Mouse (Mus musculus) embryonic stem cell, embryonic (primary cell): ENCODE measurements around the gene Fam161b.

ENCODE experiments used
- CTCF ChIA-PET, 4 experiments: fragments of 300-600 bp in 2 of 4; fragments of 350-600 bp in 2 of 4; sonication (Branson Sonifier 250); formaldehyde crosslinking; loops; one replicate each; lab custom pipeline; 2022; ENCODE audit warnings: inconsistent platforms in 2 of 4; lab: Charles Lee
- POLR2A ChIA-PET, 4 experiments: fragments of 300-600 bp in 2 of 4; fragments of 350-600 bp in 2 of 4; sonication (Branson Sonifier 250); formaldehyde crosslinking; loops; one replicate each; lab custom pipeline; 2022; ENCODE audit warnings: antibody characterized with exemption in 4 of 4, inconsistent platforms in 1 of 4; lab: Charles Lee

Fam161b gene

GRCm38 (mm10) chr12:84361555-84362489 is at the start of gene Fam161b, which contains the start of gene Coq6:
TSS of gene Fam161b (minus strand) at chr12:84361833.
TSS of gene Coq6 (plus strand) at chr12:84361657.
- POLR2A ChIA-PET = interaction anchor here in 2 of 4 experiments (1.0 to 1.6 kb wide), 4 partner anchors 10 to 95 kb away, joined by 3 to 6 read pairs (median 3); no protein-coding TSS in a partner anchor
- CTCF ChIA-PET = no interaction called here

- POLR2A ChIA-PET = interaction anchor here (0.6 to 2.2 kb wide), 25 partner anchors 8 to 363 kb away, joined by 3 to 17 read pairs (median 4); partner anchors contain the start of genes Rnf113a2 (in 4 of the 4), Aldh6a1 (in 3 of the 4), Lin52 (in 3 of the 4) and Abcd4 (in 1 of the 4)
- CTCF ChIA-PET = interaction anchor here in 1 of 4 experiments (1.0 kb wide), 1 partner anchor 154 kb away, joined by 3 read pairs; no protein-coding TSS in a partner anchor
Observed at GRCm38 (mm10) chr12:84408819-84409507, 47.3 kb upstream of the Fam161b start, which contains the start of the genes Entpd5 and Bbof1. TSS of gene Entpd5 (minus strand) at chr12:84409029. TSS of gene Bbof1 (plus strand) at chr12:84409071.

DNA sequence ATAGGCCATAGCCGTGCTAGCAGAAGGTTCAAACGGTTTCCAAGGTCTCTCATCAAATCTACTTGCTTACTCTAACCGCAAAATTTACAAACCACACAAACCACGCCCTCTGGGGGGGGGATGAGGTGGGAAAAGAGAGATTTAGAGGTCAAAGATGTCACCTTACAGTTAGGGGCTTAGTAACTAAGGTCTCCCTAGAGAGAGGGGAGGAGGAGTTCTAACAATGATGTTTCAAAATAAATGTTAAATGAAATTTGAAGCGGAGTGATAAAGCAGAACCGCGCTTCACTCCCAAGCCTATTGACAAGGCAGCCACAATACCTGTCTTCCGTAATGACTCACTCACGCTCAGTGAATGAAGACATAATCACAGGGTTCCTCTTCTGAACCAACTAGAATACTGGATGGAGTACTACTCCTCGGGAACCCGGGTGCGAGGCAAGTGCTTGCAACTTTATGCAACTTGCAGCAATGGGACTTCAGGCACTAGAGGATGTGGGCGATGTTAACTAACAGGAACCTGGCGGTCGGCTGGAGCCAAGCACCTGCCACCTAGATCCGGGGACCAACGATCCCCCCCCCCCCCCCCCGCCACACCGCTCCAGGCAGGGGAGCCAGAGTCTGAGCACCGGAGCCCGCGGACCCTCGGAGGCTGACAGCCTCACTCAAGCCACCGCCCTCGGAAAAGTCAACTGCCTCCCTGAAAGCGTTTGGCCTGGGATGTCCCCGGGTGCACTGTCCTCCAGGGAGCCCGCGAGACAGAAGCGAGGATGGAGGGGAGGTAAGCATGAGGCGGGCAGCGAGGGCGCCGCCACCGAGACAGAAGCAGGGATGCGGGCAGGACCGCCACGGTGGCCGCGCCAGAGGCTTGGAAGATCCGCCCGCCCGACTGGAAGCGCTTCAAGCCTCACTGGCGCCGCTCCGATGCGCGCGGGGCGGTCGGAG is 46.5 kb upstream of the Fam161b start:
- ChIA-PET POLR2A (interaction anchor here in 3 of 4 experiments (0.7 to 2.2 kb wide), 18 partner anchors 9 to 363 kb away, joined by 3 to 17 read pairs (median 4); partner anchors contain the start of genes Aldh6a1 (in 3 of the 3), Lin52 (in 3 of the 3), Rnf113a2 (in 3 of the 3) and Abcd4 (in 1 of the 3)), CTCF (interaction anchor here in 1 of 4 experiments (1.0 to 1.2 kb wide), 2 partner anchors 9 to 154 kb away, joined by 3 read pairs; partner anchors contain the start of gene Rnf113a2)

DNA sequence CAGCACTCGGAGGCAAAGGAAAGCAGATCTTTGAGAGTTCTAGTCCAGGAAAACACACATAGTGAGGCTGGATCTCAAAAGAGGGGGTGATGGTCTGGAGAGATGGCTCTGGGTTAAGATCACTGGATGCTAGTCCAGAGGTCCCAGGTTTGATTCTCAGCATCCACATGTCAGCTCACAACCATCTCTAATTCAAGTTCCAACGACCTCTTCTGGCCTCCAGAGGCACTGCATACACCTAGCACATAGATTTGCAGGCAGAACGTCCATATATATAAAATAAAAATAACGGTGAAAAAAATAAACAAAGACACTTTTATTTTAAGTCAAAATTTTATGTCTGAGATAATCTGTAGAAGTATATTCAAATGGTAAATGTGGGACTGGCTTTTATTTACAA is 45.6 kb upstream of the Fam161b start:
- ChIA-PET CTCF (interaction anchor here in 2 of 4 experiments (0.6 to 1.2 kb wide), 5 partner anchors 10 to 233 kb away, joined by 3 read pairs; partner anchors contain the start of genes Aldh6a1 (in 1 of the 2), Lin52 (in 1 of the 2), Rnf113a2 (in 1 of the 2) and Vrtn (in 1 of the 2)), POLR2A (interaction anchor here in 2 of 4 experiments (1.2 to 1.7 kb wide), 2 partner anchors 9 to 90 kb away, joined by 3 to 6 read pairs; partner anchors contain the start of genes Rnf113a2 (in 1 of the 2) and Zfp410 (in 1 of the 2))

GRCm38 (mm10) chr12:84404541-84404940 is 42.9 kb upstream of the Fam161b start:
- POLR2A ChIA-PET = interaction anchor here in 3 of 4 experiments (0.5 to 1.7 kb wide), 5 partner anchors 8 to 110 kb away, joined by 3 to 7 read pairs (median 5); partner anchors contain the start of genes Aldh6a1 (in 1 of the 3), Lin52 (in 1 of the 3) and Zfp410 (in 1 of the 3)
- CTCF ChIA-PET = interaction anchor here in 3 of 4 experiments (0.6 to 0.7 kb wide), 3 partner anchors 104 to 158 kb away, joined by 3 to 6 read pairs (median 5); no protein-coding TSS in a partner anchor

DNA sequence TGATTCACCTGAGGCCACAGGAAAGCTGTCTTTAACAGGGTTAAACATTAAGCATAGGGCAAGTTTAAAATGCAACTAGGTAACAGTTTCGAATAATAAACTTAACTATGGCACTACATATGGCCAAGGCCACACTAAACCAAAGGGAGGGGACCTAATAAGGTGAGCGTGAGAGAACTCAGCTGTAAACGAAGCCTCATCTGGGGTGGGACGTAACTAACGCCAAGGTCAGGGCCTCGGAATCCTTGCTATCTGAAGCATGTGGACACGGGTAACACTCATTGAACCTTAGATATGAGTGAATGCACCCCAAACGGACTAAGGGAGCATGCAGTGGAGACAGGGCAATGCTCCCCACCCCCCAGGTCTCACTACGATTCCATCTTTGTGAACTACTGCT is 41.3 kb upstream of the Fam161b start:
- ChIA-PET CTCF (interaction anchor here in 1 of 4 experiments (0.6 kb wide), 1 partner anchor 901 kb away, joined by 4 read pairs; no protein-coding TSS in a partner anchor), POLR2A (interaction anchor here in 1 of 4 experiments (0.5 kb wide), 1 partner anchor 12 kb away, joined by 4 read pairs; no protein-coding TSS in a partner anchor)

GRCm38 (mm10) chr12:84400653-84401052 is 39.0 kb upstream of the Fam161b start:
- ChIA-PET CTCF (interaction anchor here in 1 of 4 experiments (1.0 kb wide), 1 partner anchor 14 kb away, joined by 3 read pairs; no protein-coding TSS in a partner anchor), POLR2A (interaction anchor here in 2 of 4 experiments (0.9 to 2.1 kb wide), 3 partner anchors 13 to 25 kb away, joined by 3 to 6 read pairs (median 3); partner anchors contain the start of gene Rnf113a2 (in 1 of the 2))

DNA sequence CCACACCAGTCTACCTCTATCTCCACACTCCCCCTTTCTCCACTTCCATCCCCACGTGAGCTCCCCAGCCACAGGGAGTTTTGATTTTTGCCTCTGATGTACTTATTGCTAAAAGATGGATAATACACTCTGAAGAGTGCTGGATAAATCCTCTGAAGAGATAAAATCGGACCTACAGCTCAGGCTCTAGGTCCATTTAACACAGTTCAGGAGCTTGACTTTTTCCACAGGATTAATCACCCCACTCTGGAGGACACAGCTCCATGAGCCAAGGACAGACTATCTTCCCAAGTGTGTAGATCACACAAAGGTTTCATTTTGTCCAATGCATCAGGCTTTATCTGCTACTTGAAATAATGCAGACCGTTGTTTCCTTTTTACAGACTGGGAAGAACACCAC is 38.4 kb upstream of the Fam161b start:
- CTCF ChIA-PET = interaction anchor here in 1 of 4 experiments (0.6 kb wide), 1 partner anchor 179 kb away, joined by 5 read pairs; no protein-coding TSS in a partner anchor
- POLR2A ChIA-PET = interaction anchor here in 2 of 4 experiments (0.9 to 2.1 kb wide), 5 partner anchors 9 to 83 kb away, joined by 3 to 6 read pairs (median 4); partner anchors contain the start of genes Bbof1 (in 1 of the 2), Entpd5 (in 1 of the 2), Rnf113a2 (in 1 of the 2) and Zfp410 (in 1 of the 2)

DNA sequence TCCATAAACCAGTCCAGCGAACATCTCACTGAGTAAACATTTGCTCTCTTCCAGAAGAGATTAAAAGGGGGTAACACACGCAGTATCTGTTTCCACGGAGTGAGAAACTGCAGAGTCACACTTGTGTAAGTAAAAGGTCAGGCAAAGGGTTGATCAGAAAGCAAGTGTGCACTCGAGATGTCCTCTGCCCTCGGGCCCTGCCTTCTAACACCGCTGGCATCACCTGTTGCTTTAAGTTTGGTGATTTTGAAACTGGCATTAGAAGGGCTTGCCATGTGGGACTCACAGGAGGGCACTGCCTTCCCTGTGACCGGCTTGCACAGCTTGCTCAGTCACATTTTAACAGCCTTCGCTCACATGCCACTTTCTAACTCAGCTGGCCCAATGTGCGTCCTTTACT is 38.0 kb upstream of the Fam161b start:
- ChIA-PET POLR2A (interaction anchor here in 2 of 4 experiments (1.0 to 2.1 kb wide), 3 partner anchors 10 to 83 kb away, joined by 4 to 6 read pairs (median 6); partner anchors contain the start of genes Bbof1 (in 1 of the 2), Entpd5 (in 1 of the 2) and Zfp410 (in 1 of the 2)), CTCF (interaction anchor here in 1 of 4 experiments (0.6 kb wide), 1 partner anchor 180 kb away, joined by 5 read pairs; no protein-coding TSS in a partner anchor)

DNA sequence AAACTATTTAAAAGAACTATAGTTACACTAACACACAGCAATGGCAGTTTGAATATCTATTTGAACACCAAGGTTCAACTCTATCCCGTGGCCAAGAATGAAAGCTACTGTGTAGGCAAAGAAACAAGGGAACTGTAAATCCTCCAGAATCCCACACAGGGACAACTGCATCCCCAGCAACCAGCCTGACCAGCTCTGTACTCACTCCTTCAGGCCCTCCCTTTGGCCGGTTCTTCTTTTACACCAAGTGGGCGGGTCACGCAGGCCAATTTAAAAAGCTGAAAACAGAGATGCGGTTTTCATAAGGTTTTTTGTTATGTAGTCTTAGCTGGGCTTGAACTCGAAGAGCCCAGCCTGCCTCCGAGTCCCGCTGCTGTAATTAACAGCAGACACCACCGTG is 37.5 kb upstream of the Fam161b start:
- ChIA-PET CTCF (no interaction called here), POLR2A (interaction anchor here in 2 of 4 experiments (1.0 to 2.1 kb wide), 3 partner anchors 10 to 82 kb away, joined by 4 to 6 read pairs (median 6); partner anchors contain the start of genes Bbof1 (in 1 of the 2), Entpd5 (in 1 of the 2) and Zfp410 (in 1 of the 2))

GRCm38 (mm10) chr12:84398629-84399028 is 37.0 kb upstream of the Fam161b start:
- ChIA-PET CTCF (no interaction called here), POLR2A (interaction anchor here in 2 of 4 experiments (1.5 to 2.1 kb wide), 2 partner anchors 11 kb away, joined by 4 to 6 read pairs; partner anchors contain the start of genes Bbof1 (in 1 of the 2) and Entpd5 (in 1 of the 2))

- ChIA-PET CTCF (no interaction called here), POLR2A (interaction anchor here in 1 of 4 experiments (0.6 kb wide), 1 partner anchor 222 kb away, joined by 3 read pairs; no protein-coding TSS in a partner anchor)
Observed at GRCm38 (mm10) chr12:84397685-84398084, 36.1 kb upstream of the Fam161b start.

DNA sequence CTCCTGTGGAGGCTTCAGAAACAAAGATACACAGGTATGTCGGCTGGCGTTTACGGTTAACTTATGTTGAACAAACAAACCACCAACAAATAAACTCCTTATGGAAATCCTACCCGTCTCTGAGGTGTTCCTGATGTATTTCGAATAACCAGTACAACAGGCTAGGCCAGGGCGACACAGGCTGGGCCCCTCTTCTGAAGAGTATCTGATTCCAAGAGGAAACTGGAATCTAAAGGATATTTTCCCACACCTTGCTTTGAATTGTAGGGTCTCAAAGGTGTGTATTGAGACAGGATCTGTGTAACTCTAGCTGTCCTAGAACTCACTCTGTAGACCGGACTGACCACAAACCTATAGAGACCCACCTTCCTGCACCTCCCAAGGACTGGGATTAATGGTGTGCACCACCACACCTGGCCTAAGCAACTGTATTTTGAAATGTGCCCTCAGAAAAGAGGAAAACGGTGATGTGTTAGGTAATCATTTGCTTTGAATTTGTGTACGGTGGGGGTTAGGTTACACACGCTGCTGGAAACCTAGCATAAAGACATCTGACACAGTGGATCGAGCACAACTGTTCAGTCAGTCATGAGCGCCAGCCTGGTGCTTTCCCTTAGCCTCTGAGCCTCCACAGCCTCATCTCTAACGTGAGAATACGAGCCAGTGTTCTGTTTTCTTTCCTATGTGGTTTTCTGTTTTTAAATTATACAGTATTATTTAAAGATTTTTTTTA is 35.5 kb upstream of the Fam161b start:
- POLR2A ChIA-PET = interaction anchor here in 2 of 4 experiments (0.6 to 2.5 kb wide), 2 partner anchors 53 to 223 kb away, joined by 3 to 7 read pairs; partner anchors contain the start of genes Aldh6a1 (in 1 of the 2) and Lin52 (in 1 of the 2)
- CTCF ChIA-PET = no interaction called here

GRCm38 (mm10) chr12:84393847-84394246 is 32.2 kb upstream of the Fam161b start:
- ChIA-PET POLR2A (interaction anchor here in 3 of 4 experiments (0.6 to 1.7 kb wide), 5 partner anchors 9 to 666 kb away, joined by 3 to 4 read pairs (median 3); no protein-coding TSS in a partner anchor), CTCF (no interaction called here)

- CTCF ChIA-PET = no interaction called here
- POLR2A ChIA-PET = interaction anchor here in 2 of 4 experiments (0.6 to 1.6 kb wide), 5 partner anchors 10 to 721 kb away, joined by 3 to 4 read pairs (median 3); partner anchors contain the start of gene Rnf113a2 (in 1 of the 2)
Observed at GRCm38 (mm10) chr12:84392681-84393080, 31.0 kb upstream of the Fam161b start.
